Mouse (Mus musculus) kidney, adult 2 months (tissue): ENCODE results near the gene Ankfy1. TPM values are rescaled to one million over a fixed set of nuclear protein-coding genes. Genes with fewer than 3 reads are reported as not detected.
A peak's percentile ranks its signal among the peaks of the same experiment; 100 is the strongest.

Experiments
- DNase-seq: peaks from one replicate; pipeline ENCODE4 v3.0.0; 2021
- H3K27ac ChIP-seq: fragments of 200-500 bp; 2 replicates; pipeline ENCODE4 v1.5.1; 2012; ENCODE audit warnings: low read depth, low read length, control low read depth, inconsistent platforms; ENCODE audit not compliant: insufficient read depth
- H3K27me3 ChIP-seq: fragments of 200-500 bp; replicated peaks from 2 replicates; pipeline ENCODE4 v1.6.1; 2012; ENCODE audit warnings: mild to moderate bottlenecking, moderate library complexity, low read length, inconsistent platforms; ENCODE audit not compliant: control insufficient read depth, insufficient read depth
- H3K36me3 ChIP-seq: fragments of 200-500 bp; 2 replicates; pipeline ENCODE4 v1.6.1; 2012; ENCODE audit warnings: mild to moderate bottlenecking, moderate library complexity, low read length, inconsistent platforms; ENCODE audit not compliant: control insufficient read depth, insufficient read depth
- H3K4me1 ChIP-seq: fragments of 200-500 bp; 2 replicates; pipeline ENCODE4 v1.6.1; 2011; ENCODE audit warnings: low read length; ENCODE audit not compliant: control insufficient read depth, insufficient read depth
- H3K4me3 ChIP-seq: fragments of 200-500 bp; 2 replicates; pipeline ENCODE4 v1.5.1; 2011; ENCODE audit warnings: mild to moderate bottlenecking, low read depth, low read length, control low read depth; ENCODE audit not compliant: insufficient read depth
- CTCF ChIP-seq: fragments of 200-500 bp; conservative IDR thresholded peaks from 2 replicates; pipeline ENCODE4 v1.5.1; 2011; ENCODE audit warnings: low read depth, mild to moderate bottlenecking, control low read depth, low read length, moderate library complexity, mixed read lengths; ENCODE audit not compliant: insufficient read depth, insufficient read length
- POLR2A ChIP-seq: fragments of 200-500 bp; IDR thresholded peaks from one replicate; pipeline ENCODE4 v1.6.1; 2011; ENCODE audit warnings: low read depth, low read length, control low read depth
- WGBS: fragments of 180-500 bp; shearing (Covaris S2); methylation state at CpG from one replicate; pipeline ENCODE4 v1.1.7; 2018; 5-methylcytosine and 5-hydroxymethylcytosine counted together
- polyA plus RNA-seq: library from polyadenylated mRNA; depleted of rRNA; stranded (reverse); fragments of >200 nt; gene quantifications from 2 replicates; pipeline ENCODE4 v1.2.3, GENCODE M21; 2012

Gene Ankfy1
- polyA plus RNA-seq, 1 experiment, result 25.9 TPM

DNA sequence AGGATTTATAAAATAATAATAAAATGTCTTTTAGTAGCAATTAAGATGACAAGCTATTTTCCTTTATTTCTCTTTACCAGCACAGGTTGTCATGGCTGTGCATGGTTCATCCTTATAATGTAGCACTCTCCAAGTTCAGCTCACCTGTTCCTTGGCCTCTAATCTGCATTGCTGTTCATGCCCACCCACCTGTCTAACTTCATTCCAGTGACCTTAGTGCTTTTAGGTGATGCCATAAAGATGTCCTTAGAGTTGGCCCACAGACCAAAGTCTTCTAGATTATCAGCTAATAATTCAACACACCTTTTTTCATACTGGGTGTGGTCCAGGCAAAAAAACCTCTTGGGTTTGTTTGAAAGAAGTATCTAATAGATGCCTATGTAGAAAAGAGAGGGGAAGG, 111.4 kb downstream of the Ankfy1 start:
- no peak overlapping the region for H3K4me3 ChIP-seq
- no peaks in the 10 kb centered on the region for H3K36me3 ChIP-seq
- H3K27me3 ChIP-seq, result no peaks in the 10 kb centered on the region
- H3K4me1 ChIP-seq, result peaks cover 13% of the 10 kb centered on the region; the same call in 1 of the 2 replicates
- H3K27ac ChIP-seq, result no peak overlapping the region
- TF ChIP-seq CTCF (no peak), POLR2A (no peak)
- DNase-seq, result no peak

DNA sequence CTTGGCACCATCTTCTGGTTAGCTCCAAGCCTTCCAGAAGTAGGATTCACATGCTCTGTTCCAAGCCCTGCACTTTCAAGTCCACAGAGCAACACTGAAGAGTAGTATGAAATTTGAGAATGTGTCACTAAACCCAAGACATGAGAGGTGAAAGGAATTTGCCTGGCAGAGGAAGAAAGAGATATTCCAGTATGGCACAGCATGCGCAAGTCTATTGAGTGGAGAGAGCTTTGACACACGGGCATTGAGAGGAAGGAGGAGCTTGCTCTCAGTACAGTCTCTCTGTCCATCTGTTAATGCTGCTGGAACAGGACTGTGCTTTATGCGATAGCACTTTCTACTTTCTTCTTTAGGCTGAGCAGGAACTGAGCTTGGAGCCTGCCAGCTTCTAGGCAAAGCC, 113.2 kb downstream of the Ankfy1 start:
- no peak overlapping the region for H3K4me3 ChIP-seq

DNA sequence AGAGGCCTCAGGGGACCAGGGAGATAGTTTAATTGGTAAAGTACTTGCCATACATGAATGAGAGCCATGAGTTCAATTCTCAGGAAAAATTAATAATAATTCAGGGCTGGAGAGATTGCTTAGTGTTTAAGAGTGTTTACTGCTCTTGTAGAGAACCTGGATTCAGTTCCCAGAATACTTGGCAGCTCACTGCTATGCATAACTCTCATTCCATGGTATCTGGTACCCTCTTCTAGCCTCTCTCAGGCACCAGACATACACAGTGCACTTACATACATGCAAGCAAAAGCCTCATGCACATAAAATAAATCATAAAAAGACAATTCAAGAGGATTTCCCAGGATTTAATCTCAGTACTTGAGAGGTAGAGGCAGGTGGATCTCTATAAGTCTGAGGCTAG, 114.8 kb downstream of the Ankfy1 start:
- no peak for TF ChIP-seq POLR2A
- TF ChIP-seq CTCF, result no peak
- Histone ChIP-seq H3K27me3 (no peaks in the 10 kb centered on the region), H3K36me3 (no peaks in the 10 kb centered on the region), H3K27ac (no peak overlapping the region), H3K4me1 (peaks cover 16% of the 10 kb centered on the region; the same call in 1 of the 2 replicates), H3K4me3 (no peak overlapping the region)
- DNase-seq, result no peak

More for the DNA sequence above, 113.2 kb downstream of the Ankfy1 start:
- DNase-seq, result no peak
- 62% methylated on average over 3 of the region's 3 CpGs for WGBS
- Histone ChIP-seq H3K4me1 (peaks cover 22% of the 10 kb centered on the region; the same call in 1 of the 2 replicates), H3K27me3 (no peaks in the 10 kb centered on the region), H3K27ac (no peak overlapping the region), H3K36me3 (no peaks in the 10 kb centered on the region)
- TF ChIP-seq POLR2A, result no peak
- TF ChIP-seq CTCF, result no peak

DNA sequence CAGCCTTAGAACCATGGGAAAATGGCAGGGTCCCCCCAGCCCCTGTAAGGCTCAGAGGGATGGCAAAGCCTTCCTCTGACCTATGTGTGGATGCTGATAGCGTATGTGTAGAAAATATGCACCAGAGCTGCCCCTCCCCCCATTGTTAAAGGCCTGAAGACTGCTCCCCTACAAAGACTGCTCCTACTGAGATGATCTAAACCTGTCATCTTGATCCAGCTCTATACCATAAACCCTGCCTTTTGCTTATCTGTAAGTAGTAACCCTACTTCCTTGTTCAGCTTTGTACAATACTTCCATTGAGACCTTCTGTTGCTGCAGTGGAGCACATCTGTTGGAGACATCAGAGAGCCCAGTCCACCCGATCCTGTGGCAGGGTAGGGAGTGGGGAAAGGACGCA, 115.4 kb downstream of the Ankfy1 start:
- Histone ChIP-seq H3K27ac (no peak overlapping the region), H3K4me1 (peaks cover 16% of the 10 kb centered on the region; the same call in 1 of the 2 replicates), H3K27me3 (no peaks in the 10 kb centered on the region), H3K4me3 (no peak overlapping the region), H3K36me3 (no peaks in the 10 kb centered on the region)
- TF ChIP-seq CTCF (no peak), POLR2A (no peak)
- 94% methylated on average over 3 of the region's 3 CpGs for WGBS
- DNase-seq, result no peak

DNA sequence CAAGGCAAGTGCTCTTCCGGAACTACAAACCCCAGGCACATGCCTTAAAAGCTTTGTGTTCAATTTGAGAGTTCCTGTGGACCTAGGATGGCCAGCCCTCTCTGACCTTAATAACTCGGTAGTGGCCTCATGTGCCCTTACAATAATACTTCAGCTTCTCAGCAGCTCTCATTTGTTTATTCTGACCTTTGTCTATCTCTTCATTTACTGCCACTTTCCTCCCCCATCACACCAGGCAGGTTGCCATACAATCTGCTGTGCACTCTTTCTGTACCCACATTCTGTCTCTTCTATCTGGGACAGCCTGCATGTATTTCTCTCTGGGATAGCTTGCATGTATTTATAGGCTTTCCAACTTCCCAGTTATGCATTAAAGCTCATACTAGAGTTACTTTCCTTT, 116.8 kb downstream of the Ankfy1 start:
- Histone ChIP-seq H3K4me3 (no peak overlapping the region), H3K27me3 (no peaks in the 10 kb centered on the region), H3K36me3 (no peaks in the 10 kb centered on the region), H3K4me1 (peaks cover 16% of the 10 kb centered on the region; the same call in 1 of the 2 replicates), H3K27ac (no peak overlapping the region)
- peak; percentile 12 for DNase-seq
- WGBS, result 46% methylated on average over 2 of the region's 2 CpGs
- TF ChIP-seq POLR2A (no peak), CTCF (no peak)

DNA sequence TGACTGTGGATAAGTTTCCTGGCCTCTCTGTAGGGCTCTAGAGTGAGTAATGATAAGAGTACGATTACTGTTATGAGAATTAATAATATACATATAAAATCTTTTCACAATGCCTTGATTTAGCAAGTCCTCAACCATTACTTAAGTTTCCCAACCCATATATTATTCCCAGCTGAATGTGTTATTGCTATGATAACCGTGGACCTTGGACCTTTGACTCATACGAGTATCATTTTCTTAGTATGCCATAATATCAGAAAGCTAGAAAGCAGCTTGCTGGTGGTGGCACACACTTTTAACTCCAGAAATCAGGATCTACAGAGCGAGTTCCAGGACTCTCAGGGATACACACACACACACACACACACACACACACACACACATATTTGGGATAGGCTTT, 118.2 kb downstream of the Ankfy1 start:
- H3K27me3 ChIP-seq, result no peaks in the 10 kb centered on the region
- 72% methylated on average over 4 of the region's 4 CpGs for WGBS
- no peak overlapping the region for H3K4me3 ChIP-seq
- no peak for TF ChIP-seq POLR2A
- no peak for TF ChIP-seq CTCF
- H3K27ac ChIP-seq, result no peak overlapping the region
- peaks cover 13% of the 10 kb centered on the region; the same call in 1 of the 2 replicates for H3K4me1 ChIP-seq
- H3K36me3 ChIP-seq, result no peaks in the 10 kb centered on the region
- no peak for DNase-seq

DNA sequence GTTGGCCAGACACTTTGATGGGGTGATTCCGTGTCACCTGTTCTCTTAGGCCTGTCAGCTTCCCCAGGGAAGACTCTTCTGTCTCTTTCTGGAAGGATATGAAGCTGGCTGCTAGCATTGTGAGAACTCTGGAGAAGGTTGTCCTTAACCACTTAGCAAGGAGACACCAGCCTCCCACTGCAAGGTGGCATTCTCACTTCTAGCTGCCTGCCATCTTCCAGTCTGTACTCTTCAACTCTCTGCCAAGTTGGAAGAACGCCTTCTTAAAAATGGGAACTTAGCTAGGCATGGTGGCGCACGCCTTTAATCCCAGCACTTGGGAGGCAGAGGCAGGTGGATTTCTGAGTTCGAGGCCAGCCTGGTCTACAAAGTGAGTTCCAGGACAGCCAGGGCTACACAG, 123.9 kb downstream of the Ankfy1 start:
- Histone ChIP-seq H3K36me3 (no peaks in the 10 kb centered on the region), H3K4me3 (no peak overlapping the region), H3K27ac (no peak overlapping the region), H3K4me1 (no peaks in the 10 kb centered on the region), H3K27me3 (no peaks in the 10 kb centered on the region)
- no peak for TF ChIP-seq POLR2A
- TF ChIP-seq CTCF, result no peak
- DNase-seq, result no peak
- WGBS, result 97% methylated on average over 5 of the region's 5 CpGs
